Mouse (Mus musculus) limb, embryonic 15.5 days (tissue): ENCODE results near the gene 1700024P04Rik. TPM values are rescaled to one million over a fixed set of nuclear protein-coding genes. Genes with fewer than 3 reads are reported as not detected.

Experiments
- ATAC-seq: fragments of 200-750 bp; cut with Nextera tagmentation; 2 replicates; pipeline ENCODE4 v1.8.0; 2017; ENCODE audit warnings: low read depth, moderate TSS enrichment; ENCODE audit not compliant: insufficient number of reproducible peaks, low FRiP score, low TSS enrichment
- H3K27ac ChIP-seq: fragments of 300-500 bp; sonication (generic); 2 replicates; pipeline ENCODE4 v1.5.1; 2015; ENCODE audit warnings: moderate library complexity, mild to moderate bottlenecking, inconsistent platforms
- H3K27me3 ChIP-seq: fragments of 300-500 bp; sonication (generic); 2 replicates; pipeline ENCODE4 v1.6.1; 2015; ENCODE audit warnings: inconsistent platforms
- H3K36me3 ChIP-seq: fragments of 300-500 bp; sonication (generic); 2 replicates; pipeline ENCODE4 v1.6.1; 2015; ENCODE audit warnings: inconsistent platforms
- H3K4me1 ChIP-seq: fragments of 300-500 bp; sonication (generic); 2 replicates; pipeline ENCODE4 v1.6.1; 2015; ENCODE audit warnings: inconsistent platforms
- H3K4me2 ChIP-seq: fragments of 300-500 bp; sonication (generic); 2 replicates; pipeline ENCODE4 v1.6.1; 2015; ENCODE audit warnings: mild to moderate bottlenecking, inconsistent platforms
- H3K4me3 ChIP-seq: fragments of 300-500 bp; sonication (generic); 2 replicates; pipeline ENCODE4 v1.5.1; 2015; ENCODE audit warnings: mild to moderate bottlenecking, inconsistent platforms
- H3K9ac ChIP-seq: fragments of 300-500 bp; sonication (generic); 2 replicates; pipeline ENCODE4 v1.6.1; 2015; ENCODE audit warnings: inconsistent platforms
- H3K9me3 ChIP-seq: fragments of 300-500 bp; sonication (generic); 2 replicates; pipeline ENCODE4 v1.6.1; 2016; ENCODE audit warnings: inconsistent platforms
- WGBS: fragments of 180-500 bp; shearing (Covaris S2); methylation state at CpG from one replicate; pipeline ENCODE4 v1.1.7; 2015; 5-methylcytosine and 5-hydroxymethylcytosine counted together
- polyA plus RNA-seq: library from polyadenylated mRNA; unstranded; fragments of >200 nt; fragmentation: Nextera tagmentation; extraction: Ambion mirVana; gene quantifications from 2 replicates; pipeline ENCODE4 v1.2.1, GENCODE M21; 2015

1700024P04Rik gene
- polyA plus RNA-seq: not detected in 2 replicates

DNA sequence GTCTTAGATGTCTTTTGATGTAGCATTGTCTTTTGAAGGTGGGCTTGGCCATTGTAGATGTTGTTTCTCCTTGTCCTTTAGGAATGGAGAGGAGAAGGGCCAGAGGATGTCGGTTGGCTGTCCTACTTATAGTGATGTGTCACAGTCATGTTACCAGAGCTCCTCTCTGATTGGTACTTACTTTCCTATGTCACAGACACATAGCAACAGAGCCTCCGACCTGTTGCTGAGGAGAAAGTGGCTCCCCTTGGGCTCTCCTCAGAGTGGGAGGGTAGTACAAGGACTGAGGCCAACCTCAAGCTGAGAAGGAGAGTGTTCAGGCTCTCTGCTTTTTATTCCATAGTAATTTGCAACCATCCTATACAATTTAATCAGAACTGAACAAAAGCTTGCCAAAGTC, at the start of gene 1700024P04Rik:
TSS of gene 1700024P04Rik (minus strand) at position 101 of the 400 bp plus-strand sequence.
- H3K4me1 ChIP-seq: no peaks in the 10 kb centered on the region
- ATAC-seq: no peak
- WGBS: 61% methylated on average over 2 of the region's 2 CpGs
- H3K9ac ChIP-seq: no peak within 1 kb of the TSS
- no peaks in the 10 kb centered on the region for H3K36me3 ChIP-seq
- no peaks in the 10 kb centered on the region for H3K9me3 ChIP-seq
- no peaks in the 10 kb centered on the region for H3K27me3 ChIP-seq
- no peak within 1 kb of the TSS for H3K4me3 ChIP-seq
- no peak within 1 kb of the TSS for H3K27ac ChIP-seq
- H3K4me2 ChIP-seq: no peak within 1 kb of the TSS

DNA sequence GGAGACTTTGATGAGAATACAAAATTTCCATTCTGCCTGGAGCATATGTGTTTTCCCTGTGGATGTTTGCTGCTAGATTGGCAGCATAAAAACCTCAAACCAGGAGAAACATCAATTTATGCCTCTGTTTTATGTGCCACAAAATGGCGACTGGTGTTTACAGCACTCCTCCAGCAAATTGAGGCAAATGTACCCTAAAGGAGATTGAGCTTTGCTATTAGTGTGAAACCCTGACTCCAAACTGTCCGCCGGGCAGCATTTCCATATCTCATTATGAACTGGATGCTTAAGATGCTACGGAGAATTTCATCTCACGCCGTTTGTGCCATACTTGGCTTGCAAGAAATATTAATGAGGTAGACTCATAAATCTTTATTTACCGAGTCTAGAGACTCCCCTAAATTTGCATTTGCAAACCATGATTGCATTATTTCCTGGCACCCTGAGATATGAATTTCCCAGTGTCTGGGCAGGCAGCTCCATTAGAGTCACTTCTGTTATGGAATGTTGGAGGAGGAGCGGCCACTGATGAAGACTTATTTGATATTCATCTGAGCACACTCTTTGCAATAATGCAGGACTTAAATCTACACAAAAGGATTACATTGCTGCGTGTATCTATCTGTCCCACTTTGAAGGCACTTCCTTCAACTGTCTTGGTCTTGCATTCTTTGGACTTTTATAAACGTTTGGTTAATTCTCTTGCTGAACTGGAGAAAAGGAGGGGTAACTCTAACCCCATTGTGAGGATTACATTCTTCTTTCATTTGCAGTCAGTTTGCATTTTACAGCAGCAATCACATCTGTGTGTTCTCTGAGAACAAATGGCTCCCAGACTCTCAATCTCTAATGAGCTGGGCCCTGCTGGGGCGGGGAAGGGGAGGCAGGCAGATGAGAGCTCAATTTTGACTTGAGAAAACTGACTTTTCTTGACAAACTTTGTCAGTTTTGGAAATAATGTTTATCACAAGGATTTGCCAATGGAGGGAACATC, 47.2 kb upstream of the 1700024P04Rik start:
- Histone ChIP-seq H3K27ac (peak overlapping the region; percentile 44), H3K27me3 (no peaks in the 10 kb centered on the region), H3K9me3 (no peaks in the 10 kb centered on the region), H3K9ac (no peak overlapping the region), H3K36me3 (no peaks in the 10 kb centered on the region), H3K4me3 (no peak overlapping the region), H3K4me2 (no peak overlapping the region), H3K4me1 (peaks cover 37% of the 10 kb centered on the region)
- 54% methylated on average over 11 of the region's 11 CpGs for WGBS
- ATAC-seq: no peak

DNA sequence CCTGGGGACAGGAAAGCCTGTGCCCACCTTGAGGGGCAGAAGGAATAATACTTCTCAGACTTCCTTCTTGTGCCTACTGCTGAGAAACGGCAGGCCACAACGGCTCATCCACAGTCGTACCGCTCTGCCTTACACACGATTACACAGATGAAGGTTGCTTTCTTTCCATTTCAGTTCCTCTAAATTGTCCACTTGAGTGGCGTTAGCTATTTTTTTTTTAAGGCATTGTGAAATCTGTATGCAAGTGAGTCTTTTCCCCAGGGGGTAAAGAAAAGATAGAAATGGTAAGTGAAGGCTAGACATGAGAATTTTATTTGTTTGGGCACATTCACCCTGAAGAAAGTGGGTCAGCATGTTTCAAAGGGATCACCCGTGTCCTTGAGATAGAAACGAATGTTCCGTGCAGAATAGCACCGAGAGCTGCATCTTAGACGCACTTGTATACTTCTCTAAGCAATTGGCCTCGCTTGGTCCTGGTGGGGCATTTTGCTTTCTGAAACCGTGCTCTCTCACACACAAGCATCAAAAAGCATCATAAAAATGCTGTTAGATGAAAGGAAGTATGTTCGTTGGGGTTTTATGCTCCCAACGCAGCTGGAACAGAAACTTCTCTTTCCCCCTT, 46.3 kb upstream of the 1700024P04Rik start:
- Histone ChIP-seq H3K9me3 (no peaks in the 10 kb centered on the region), H3K27me3 (no peaks in the 10 kb centered on the region), H3K4me2 (no peak overlapping the region), H3K4me3 (no peak overlapping the region), H3K9ac (no peak overlapping the region), H3K27ac (0 out of 2 replicates have a peak overlapping the region, but pooled peaks have one; percentile 44), H3K36me3 (no peaks in the 10 kb centered on the region), H3K4me1 (peaks cover 37% of the 10 kb centered on the region)
- WGBS: 52% methylated on average over 15 of the region's 15 CpGs
- ATAC-seq: no peak

DNA sequence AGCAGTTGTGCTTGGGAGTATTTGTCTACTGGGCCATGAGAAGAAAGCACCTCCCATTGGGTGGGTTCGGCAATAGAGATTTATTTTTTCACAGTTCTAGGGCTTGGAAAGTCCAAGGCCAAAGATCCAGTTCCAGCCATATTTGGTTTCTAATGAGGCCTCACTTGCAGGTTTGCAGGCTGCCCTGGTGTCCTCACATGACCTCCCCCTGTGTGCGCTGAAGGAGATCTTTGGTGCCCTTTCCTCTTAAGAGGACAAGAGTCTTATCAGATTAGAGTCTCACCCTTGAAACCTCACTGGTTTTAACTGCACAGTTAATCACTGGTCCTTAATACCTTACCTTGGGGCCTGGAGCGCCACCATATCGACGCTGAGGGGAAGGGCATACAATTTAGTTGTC, 40.9 kb upstream of the 1700024P04Rik start:
- Histone ChIP-seq H3K27ac (no peak overlapping the region), H3K9me3 (no peaks in the 10 kb centered on the region), H3K27me3 (no peaks in the 10 kb centered on the region), H3K4me1 (peaks cover 15% of the 10 kb centered on the region), H3K36me3 (no peaks in the 10 kb centered on the region), H3K9ac (no peak overlapping the region), H3K4me3 (no peak overlapping the region), H3K4me2 (no peak overlapping the region)
- 73% methylated on average over 5 of the region's 5 CpGs for WGBS
- no peak for ATAC-seq

DNA sequence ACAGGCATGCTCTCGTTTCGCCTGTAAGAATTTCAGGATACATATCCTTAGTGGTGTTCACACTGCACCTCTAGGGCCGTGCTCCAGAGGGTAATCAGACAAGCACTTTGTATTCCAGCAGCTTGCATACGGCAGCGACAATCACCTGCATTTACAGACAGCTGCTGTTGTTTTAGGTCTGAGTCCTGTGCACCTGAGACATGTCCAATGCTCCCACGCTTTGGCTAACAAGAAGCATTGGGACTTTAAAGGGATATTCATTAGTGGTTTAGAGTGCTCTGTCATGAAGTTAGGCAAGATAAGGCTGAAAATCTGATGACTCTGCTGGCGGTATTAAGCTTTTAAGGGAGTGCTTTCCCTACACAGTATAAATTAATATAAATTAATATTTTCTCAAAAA, 37.7 kb upstream of the 1700024P04Rik start:
- no peaks in the 10 kb centered on the region for H3K9me3 ChIP-seq

DNA sequence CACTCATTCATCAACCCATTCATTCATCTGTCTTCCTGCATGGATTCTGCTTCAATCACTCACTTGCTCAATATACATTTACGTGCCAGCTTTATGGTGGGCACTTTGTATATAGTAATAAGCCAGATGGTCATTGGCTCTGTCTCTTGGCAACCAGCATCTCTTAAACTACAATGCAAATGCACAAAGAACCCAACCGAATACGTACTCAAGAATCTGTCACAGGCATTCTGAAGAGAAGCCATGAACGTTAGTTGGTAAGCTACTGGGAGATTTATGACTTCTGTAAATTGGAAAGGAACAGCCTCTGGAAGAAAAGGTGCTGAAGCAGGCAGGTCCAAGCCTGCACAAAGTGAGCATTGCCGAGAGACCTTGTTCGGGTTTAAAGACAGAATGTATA, 36.8 kb upstream of the 1700024P04Rik start:
- no peak overlapping the region for H3K4me2 ChIP-seq
- no peak overlapping the region for H3K4me3 ChIP-seq
- WGBS: 51% methylated on average over 6 of the region's 6 CpGs
- H3K9me3 ChIP-seq: no peaks in the 10 kb centered on the region
- peaks cover 6% of the 10 kb centered on the region for H3K4me1 ChIP-seq
- no peaks in the 10 kb centered on the region for H3K27me3 ChIP-seq
- no peak overlapping the region for H3K9ac ChIP-seq
- H3K36me3 ChIP-seq: no peaks in the 10 kb centered on the region
- ATAC-seq: no peak
- no peak overlapping the region for H3K27ac ChIP-seq

More for the DNA sequence above, 37.7 kb upstream of the 1700024P04Rik start:
- H3K9ac ChIP-seq: no peak overlapping the region
- H3K4me1 ChIP-seq: peaks cover 6% of the 10 kb centered on the region
- no peaks in the 10 kb centered on the region for H3K36me3 ChIP-seq
- no peak overlapping the region for H3K4me2 ChIP-seq
- H3K27me3 ChIP-seq: no peaks in the 10 kb centered on the region
- 65% methylated on average over 7 of the region's 7 CpGs for WGBS
- no peak overlapping the region for H3K4me3 ChIP-seq
- H3K27ac ChIP-seq: no peak overlapping the region
- ATAC-seq: no peak

DNA sequence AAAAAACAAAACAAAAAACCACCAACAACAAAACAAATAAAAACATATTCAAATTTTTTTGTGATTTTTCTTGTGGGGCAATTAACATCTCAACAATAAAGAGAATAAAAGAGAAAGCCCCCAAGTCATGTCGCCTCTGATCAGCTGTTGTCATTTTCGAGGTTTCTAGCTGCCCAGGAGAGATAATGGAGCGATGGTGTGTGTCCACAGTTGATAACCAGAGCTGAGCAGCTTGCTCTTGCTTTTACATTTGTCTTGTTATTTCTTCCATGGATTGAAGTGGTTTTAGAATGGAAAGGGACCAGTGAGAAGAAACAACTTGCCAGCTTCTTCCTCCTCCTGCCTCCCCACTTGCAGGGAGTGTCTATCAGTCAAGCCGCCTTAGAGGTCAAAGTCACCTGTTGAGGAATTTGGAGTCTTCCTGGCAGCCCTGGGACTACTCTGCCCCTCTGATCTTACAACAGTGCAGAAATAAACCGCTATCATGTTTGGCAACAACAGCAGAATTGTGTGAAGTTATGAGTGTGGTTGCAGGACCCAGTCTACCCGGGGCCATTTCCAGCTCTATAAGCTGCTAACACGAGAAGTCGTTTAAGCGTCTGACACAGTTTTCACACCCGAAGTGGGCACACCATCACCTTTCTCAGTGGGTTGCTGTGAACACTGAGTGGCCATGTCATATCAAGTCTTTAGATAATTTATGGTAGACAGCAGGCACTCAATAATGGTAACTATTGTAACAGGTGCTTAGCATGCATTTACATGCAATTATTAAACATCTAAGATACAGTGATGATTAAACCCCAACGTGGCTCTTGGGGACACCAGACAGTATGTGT, 35.7 kb upstream of the 1700024P04Rik start:
- ATAC-seq: no peak
- 83% methylated on average over 11 of the region's 11 CpGs for WGBS

DNA sequence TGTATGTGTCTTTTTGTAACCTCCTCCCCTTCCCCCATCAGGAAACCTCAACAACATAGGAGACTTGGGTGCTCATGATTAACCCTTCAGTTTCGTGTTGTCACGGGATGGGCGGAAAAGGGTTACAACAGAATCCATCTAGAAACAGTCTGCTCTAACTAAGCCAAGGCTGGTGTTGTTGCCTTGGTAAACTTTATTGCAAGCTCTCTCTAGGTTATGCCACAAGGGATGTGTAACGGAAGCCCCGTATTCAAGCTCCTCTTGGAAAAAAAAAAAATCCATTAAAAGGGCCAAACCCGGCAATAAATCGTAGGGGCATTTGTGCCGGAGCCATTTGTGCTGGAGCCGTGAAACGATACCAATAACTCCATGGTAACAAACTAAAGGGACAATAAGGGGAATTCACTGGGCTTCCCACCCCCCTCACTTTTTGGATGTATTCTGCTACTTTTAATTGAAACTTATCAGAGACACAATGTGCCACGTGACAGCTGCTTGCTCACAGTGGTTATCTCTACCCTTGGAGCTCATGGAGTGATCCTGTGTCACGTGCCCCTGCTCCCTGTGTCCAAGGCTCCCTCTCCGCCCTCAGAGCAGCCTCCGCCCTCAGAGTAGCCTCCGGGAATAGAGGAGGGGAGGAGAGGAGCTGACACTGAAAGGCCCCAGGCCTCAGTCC, 34.3 kb upstream of the 1700024P04Rik start:
- ATAC-seq: no peak
- 39% methylated on average over 15 of the region's 15 CpGs for WGBS
- Histone ChIP-seq H3K36me3 (no peaks in the 10 kb centered on the region), H3K4me3 (no peak overlapping the region), H3K27me3 (no peaks in the 10 kb centered on the region), H3K27ac (no peak overlapping the region), H3K4me2 (no peak overlapping the region), H3K4me1 (peaks cover 6% of the 10 kb centered on the region), H3K9me3 (no peaks in the 10 kb centered on the region), H3K9ac (no peak overlapping the region)

More for the DNA sequence above, 35.7 kb upstream of the 1700024P04Rik start:
- H3K4me1 ChIP-seq: peaks cover 6% of the 10 kb centered on the region
- no peak overlapping the region for H3K9ac ChIP-seq
- H3K27ac ChIP-seq: no peak overlapping the region
- H3K27me3 ChIP-seq: no peaks in the 10 kb centered on the region
- H3K9me3 ChIP-seq: no peaks in the 10 kb centered on the region
- H3K4me3 ChIP-seq: no peak overlapping the region
- no peaks in the 10 kb centered on the region for H3K36me3 ChIP-seq
- H3K4me2 ChIP-seq: no peak overlapping the region

DNA sequence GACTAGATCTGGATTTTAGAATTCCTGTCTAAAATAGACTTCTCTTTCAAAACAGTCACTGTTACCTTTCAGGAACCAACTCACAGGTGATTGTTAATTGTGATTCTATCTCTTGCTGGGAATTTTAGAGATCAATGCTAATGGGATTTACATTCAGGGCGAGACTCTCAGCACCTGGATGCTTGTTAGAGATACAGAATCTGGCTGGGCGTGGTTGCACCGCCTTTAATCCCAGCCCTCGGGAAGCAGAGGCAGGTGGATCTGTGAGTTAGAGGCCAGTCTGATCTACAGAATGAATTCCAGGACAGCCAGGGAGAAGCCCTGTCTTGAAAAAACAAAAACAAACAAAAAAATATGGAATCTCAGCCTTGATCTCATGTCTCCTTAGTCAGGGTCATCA, 32.3 kb upstream of the 1700024P04Rik start:
- no peak overlapping the region for H3K4me3 ChIP-seq
- H3K4me1 ChIP-seq: peaks cover 6% of the 10 kb centered on the region
- H3K27ac ChIP-seq: no peak overlapping the region
- no peak overlapping the region for H3K4me2 ChIP-seq
- H3K36me3 ChIP-seq: no peaks in the 10 kb centered on the region
- 67% methylated on average over 4 of the region's 4 CpGs for WGBS
- H3K27me3 ChIP-seq: no peaks in the 10 kb centered on the region
- ATAC-seq: no peak
- no peak overlapping the region for H3K9ac ChIP-seq
- H3K9me3 ChIP-seq: no peaks in the 10 kb centered on the region

DNA sequence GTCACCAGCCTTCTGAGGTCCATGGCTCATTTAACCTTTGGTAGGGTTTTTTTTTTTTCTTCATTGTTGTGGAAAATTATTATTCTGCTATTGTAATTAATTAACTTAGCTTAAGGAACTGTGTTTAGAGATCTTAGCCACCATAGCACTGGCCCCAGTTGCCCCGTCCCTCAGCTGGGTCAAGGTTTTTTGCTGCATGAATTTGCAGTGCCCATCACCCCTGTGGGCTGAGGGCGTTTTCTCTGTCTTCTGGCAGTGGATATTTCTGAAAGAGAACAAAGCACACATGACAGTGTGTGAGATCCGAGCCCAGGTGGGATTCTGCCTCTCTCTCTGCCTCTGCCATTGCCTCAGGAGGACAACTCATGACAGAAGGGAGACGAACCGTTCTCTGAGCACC, 28.5 kb upstream of the 1700024P04Rik start:
- H3K4me2 ChIP-seq: no peak overlapping the region
- H3K27me3 ChIP-seq: no peaks in the 10 kb centered on the region
- H3K4me3 ChIP-seq: no peak overlapping the region
- no peak for ATAC-seq
- H3K27ac ChIP-seq: no peak overlapping the region
- H3K9ac ChIP-seq: no peak overlapping the region
- H3K4me1 ChIP-seq: no peaks in the 10 kb centered on the region
- H3K36me3 ChIP-seq: no peaks in the 10 kb centered on the region
- WGBS: 77% methylated on average over 5 of the region's 5 CpGs
- no peaks in the 10 kb centered on the region for H3K9me3 ChIP-seq

DNA sequence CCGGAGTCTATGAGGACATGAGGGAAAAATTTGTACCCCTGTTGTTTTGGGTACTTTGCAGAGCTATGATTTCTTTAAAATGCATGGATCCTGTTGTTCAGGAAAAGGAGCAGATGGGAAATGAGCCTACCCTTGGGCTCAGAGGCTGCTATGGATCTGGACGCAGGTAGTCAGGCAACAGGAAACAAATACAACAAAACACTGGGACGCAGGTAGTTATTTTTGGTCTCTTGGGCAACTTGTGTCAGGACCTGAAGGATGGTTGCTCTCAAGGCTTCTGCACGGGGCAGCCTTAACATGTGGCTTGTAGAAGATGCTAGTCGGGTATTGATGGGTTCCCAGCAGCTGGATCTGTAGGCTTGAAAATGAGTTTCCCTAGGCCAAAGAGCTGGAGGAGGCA, 23.6 kb upstream of the 1700024P04Rik start:
- no peak for ATAC-seq
- Histone ChIP-seq H3K4me3 (no peak overlapping the region), H3K9ac (no peak overlapping the region), H3K4me1 (no peaks in the 10 kb centered on the region), H3K27ac (no peak overlapping the region), H3K27me3 (no peaks in the 10 kb centered on the region), H3K9me3 (no peaks in the 10 kb centered on the region), H3K4me2 (no peak overlapping the region), H3K36me3 (no peaks in the 10 kb centered on the region)
- WGBS: 80% methylated on average over 5 of the region's 5 CpGs
